Mouse (Mus musculus): ENCODE measurements around the gene Rhoh.

DNA sequence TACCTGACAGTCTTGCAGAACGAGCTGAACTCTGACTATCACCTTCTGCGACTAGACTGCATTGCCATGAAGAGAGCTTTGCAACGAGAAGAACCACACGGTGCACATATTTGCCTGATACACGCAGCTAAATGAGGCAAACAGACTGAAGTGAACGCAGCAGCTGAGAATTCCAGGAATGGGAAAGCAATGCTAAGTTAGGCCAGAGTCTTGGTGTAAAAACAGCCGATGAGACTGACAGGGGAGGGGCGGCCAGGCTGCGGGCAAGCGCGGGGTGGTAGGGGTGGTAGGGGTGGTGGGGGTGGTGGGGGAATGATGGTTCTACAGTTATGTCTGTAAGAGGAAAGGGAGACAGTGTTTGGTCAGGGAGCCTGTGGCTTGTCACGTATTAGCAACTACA is 2.1 kb upstream of the Rhoh start:
- no peak for TF ChIP-seq POLR2A (IDR thresholded peaks at IDR 0.05; ENCODE audit: low read depth, low read length)
- no peak for TF ChIP-seq CTCF (IDR thresholded peaks at IDR 0.05; ENCODE audit: extremely low read depth, insufficient read length, insufficient replicate concordance, low read depth, low read length)
